Mouse (Mus musculus): ENCODE measurements around the gene 1700015F17Rik. TPM values are rescaled to one million over a fixed set of nuclear protein-coding genes. Genes with fewer than 3 reads are reported as not detected.
A peak's percentile ranks its signal among the peaks of the same experiment; 100 is the strongest.

Gene 1700015F17Rik
- total and polyA plus RNA-seq, 3 experiments, result not detected

DNA sequence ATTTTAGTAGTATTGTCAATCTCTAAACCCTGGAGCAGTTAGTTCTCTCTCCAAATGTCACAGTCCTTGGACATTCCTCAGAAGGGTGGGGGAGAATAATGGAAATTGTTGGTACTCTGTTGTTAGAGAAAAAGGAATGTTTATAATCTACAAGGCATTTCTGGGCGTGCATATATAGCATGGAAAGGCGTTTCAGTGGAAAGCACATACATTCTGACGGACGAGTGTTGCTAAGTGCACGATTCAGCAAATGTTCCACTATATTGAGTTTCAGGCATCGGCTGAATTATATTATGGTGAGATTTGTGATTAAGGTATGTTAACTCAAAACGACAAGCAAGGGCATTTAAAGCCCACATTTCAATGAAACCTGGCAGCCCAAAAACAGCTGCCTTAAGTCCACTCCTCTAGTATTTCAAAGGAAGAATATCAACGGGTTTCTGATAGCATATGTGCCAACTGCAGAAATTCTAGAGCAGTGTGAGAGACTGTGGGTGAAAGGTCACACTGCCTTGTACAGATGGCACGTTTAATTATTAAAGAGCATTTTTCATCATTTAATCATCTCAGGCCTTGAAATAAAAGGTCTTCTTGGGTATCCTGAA, 4.4 kb upstream of the 1700015F17Rik start:
- Histone ChIP-seq H3K27me3 (ENCODE audit: control insufficient read depth in 1 of 2, insufficient read depth in 2 of 2, low read length in 2 of 2) (no peaks in the 10 kb centered on the region), H3K27ac (ENCODE audit: control insufficient read depth, low read depth, low read length) (no peak overlapping the region), H3K4me1 (ENCODE audit: control insufficient read depth in 1 of 2, insufficient read depth in 2 of 2, low read length in 2 of 2) (no peaks in the 10 kb centered on the region), H3K9me3 (replicated peaks; ENCODE audit: insufficient read depth, low read length) (no peaks in the 10 kb centered on the region), H3K36me3 (ENCODE audit: control insufficient read depth in 1 of 2, insufficient read depth in 2 of 2, low read length in 2 of 2) (no peaks in the 10 kb centered on the region), H3K4me3 (ENCODE audit: control insufficient read depth in 1 of 2, insufficient read depth in 1 of 2, low read depth in 2 of 2, low read length in 2 of 2) (no peak overlapping the region), H3K9ac (ENCODE audit: control insufficient read depth, low read depth, low read length, poor library complexity, severe bottlenecking) (no peak overlapping the region), H3K79me2 (ENCODE audit: control insufficient read depth, insufficient read depth, low read length, poor library complexity) (no peaks in the 10 kb centered on the region)
- TF ChIP-seq POLR2AphosphoS2 (IDR thresholded peaks at IDR 0.05; ENCODE audit: low read length) (no peak), TBP (IDR thresholded peaks at IDR 0.05; ENCODE audit: low read depth, low read length) (no peak), KAT2A (conservative IDR thresholded peaks at IDR 0.05; ENCODE audit: low read depth, low read length) (no peak), NRF1 (IDR thresholded peaks at IDR 0.05; ENCODE audit: insufficient read depth, low read depth, low read length, poor library complexity, severe bottlenecking) (no peak)
- no peak for DNase-seq (ENCODE audit: low read depth, low spot score)

DNA sequence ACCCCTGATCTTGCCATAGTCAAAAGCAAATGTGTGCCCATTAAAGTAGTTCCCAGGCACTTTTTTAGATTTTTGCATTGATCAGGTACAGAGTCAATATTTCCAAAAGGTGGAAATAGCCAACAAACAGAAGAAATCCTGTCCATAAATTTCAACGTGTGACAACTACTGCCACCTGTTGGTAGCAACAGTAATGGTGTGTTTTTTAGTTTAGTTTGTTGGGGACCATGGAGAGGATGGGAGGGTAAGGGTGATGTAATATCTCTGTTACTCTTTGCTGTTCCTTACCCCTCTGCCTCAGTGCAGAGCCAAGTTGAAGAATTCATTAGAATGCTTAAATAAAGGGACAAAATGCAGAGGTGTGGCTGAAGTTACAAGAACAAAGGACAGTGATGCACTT, 2.7 kb upstream of the 1700015F17Rik start:
- Histone ChIP-seq H3K4me3 (ENCODE audit: control insufficient read depth in 1 of 2, insufficient read depth in 1 of 2, low read depth in 2 of 2, low read length in 2 of 2) (no peak overlapping the region), H3K9ac (ENCODE audit: control insufficient read depth, low read depth, low read length, poor library complexity, severe bottlenecking) (no peak overlapping the region)

DNA sequence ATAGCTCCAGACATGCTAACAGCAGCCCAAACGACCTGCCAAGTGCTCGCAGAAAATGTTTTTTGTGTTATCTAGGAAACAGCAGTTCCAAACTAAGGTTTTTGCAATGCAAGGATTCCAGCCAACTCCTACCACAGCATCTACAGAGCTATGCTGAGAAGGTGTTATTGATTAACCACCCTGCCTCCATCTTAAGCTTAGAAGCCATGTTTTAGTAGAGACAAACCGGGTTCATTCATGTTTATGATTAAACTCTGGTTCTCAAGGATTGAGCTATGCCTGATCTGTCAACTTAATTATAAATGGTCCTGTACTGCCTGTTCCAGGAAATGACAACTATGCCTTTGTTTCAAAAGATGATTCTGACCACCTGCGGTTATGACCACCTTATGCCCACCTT, 2.8 kb downstream of the 1700015F17Rik start:
- Histone ChIP-seq H3K79me2 (ENCODE audit: control insufficient read depth, insufficient read depth, low read length, poor library complexity) (no peaks in the 10 kb centered on the region), H3K27ac (ENCODE audit: control insufficient read depth, low read depth, low read length) (no peak overlapping the region), H3K9ac (ENCODE audit: control insufficient read depth, low read depth, low read length, poor library complexity, severe bottlenecking) (no peak overlapping the region), H3K36me3 (ENCODE audit: control insufficient read depth in 1 of 2, insufficient read depth in 2 of 2, low read length in 2 of 2) (no peaks in the 10 kb centered on the region), H3K4me3 (ENCODE audit: control insufficient read depth in 1 of 2, insufficient read depth in 1 of 2, low read depth in 2 of 2, low read length in 2 of 2) (no peak overlapping the region), H3K27me3 (ENCODE audit: control insufficient read depth in 1 of 2, insufficient read depth in 2 of 2, low read length in 2 of 2) (no peaks in the 10 kb centered on the region), H3K9me3 (replicated peaks; ENCODE audit: insufficient read depth, low read length) (no peaks in the 10 kb centered on the region), H3K4me1 (ENCODE audit: control insufficient read depth in 1 of 2, insufficient read depth in 2 of 2, low read length in 2 of 2) (no peaks in the 10 kb centered on the region)
- DNase-seq (ENCODE audit: low read depth, low spot score), result no peak
- no peak for TF ChIP-seq BHLHE40 (IDR thresholded peaks at IDR 0.05; ENCODE audit: borderline replicate concordance, low read depth, low read length)
- TF ChIP-seq RAD21 (IDR thresholded peaks at IDR 0.05; ENCODE audit: low read depth, low read length), result no peak
- no peak for TF ChIP-seq E2F4 (IDR thresholded peaks at IDR 0.05; ENCODE audit: borderline replicate concordance, low read depth, low read length)

More for the DNA sequence above, 2.7 kb upstream of the 1700015F17Rik start:
- Histone ChIP-seq H3K27me3 (ENCODE audit: control insufficient read depth in 1 of 2, insufficient read depth in 2 of 2, low read length in 2 of 2) (no peaks in the 10 kb centered on the region), H3K9me3 (replicated peaks; ENCODE audit: insufficient read depth, low read length) (no peaks in the 10 kb centered on the region), H3K27ac (ENCODE audit: control insufficient read depth, low read depth, low read length) (no peak overlapping the region), H3K4me1 (ENCODE audit: control insufficient read depth in 1 of 2, insufficient read depth in 2 of 2, low read length in 2 of 2) (no peaks in the 10 kb centered on the region), H3K79me2 (ENCODE audit: control insufficient read depth, insufficient read depth, low read length, poor library complexity) (no peaks in the 10 kb centered on the region), H3K36me3 (ENCODE audit: control insufficient read depth in 1 of 2, insufficient read depth in 2 of 2, low read length in 2 of 2) (no peaks in the 10 kb centered on the region)
- TF ChIP-seq RAD21 (IDR thresholded peaks at IDR 0.05; ENCODE audit: low read depth, low read length) (peak; percentile 25), CTCF (IDR thresholded peaks at IDR 0.05 in 2 of 3, conservative IDR thresholded peaks at IDR 0.05 in 1 of 3; ENCODE audit: control insufficient read depth in 1 of 3, insufficient read depth in 1 of 3, low read depth in 2 of 3, low read length in 3 of 3, poor library complexity in 1 of 3, severe bottlenecking in 1 of 3) (peak in 2 of 3 experiments; percentile 16 to 46; a peak in 2 of 6 replicates), MYC (IDR thresholded peaks at IDR 0.05; ENCODE audit: low read depth, low read length) (no peak), SMC3 (IDR thresholded peaks at IDR 0.05; ENCODE audit: low read depth, low read length) (peak; percentile 54), GABPA (IDR thresholded peaks at IDR 0.05; ENCODE audit: low read depth, low read length) (no peak)
- DNase-seq (ENCODE audit: low read depth, low spot score), result peak; percentile 15
